Mouse (Mus musculus) spleen, postnatal 0 days (tissue): Measurements from ENCODE around the gene 5430403G16Rik. TPM values are rescaled to one million over a fixed set of nuclear protein-coding genes. Genes with fewer than 3 reads are reported as not detected.

Experiments used
- polyA plus RNA-seq: library from polyadenylated mRNA; unstranded; fragments of >200 nt; fragmentation: Nextera tagmentation; extraction: Ambion mirVana; gene quantifications from 2 replicates; pipeline ENCODE4 v1.2.1, GENCODE M21; 2015

5430403G16Rik gene
- 0.75 and 1.2 TPM in 2 replicates for polyA plus RNA-seq

GRCm38 (mm10) chr5:109690537-109691201 is at the start of gene 5430403G16Rik:
Gene 5430403G16Rik (minus strand): TSS chr5:109691041.

Other genes with a start within 250 kb of the 5430403G16Rik start
- 18.5 and 24.7 TPM in 2 replicates for gene Crlf2, start 132.0 kb downstream of the 5430403G16Rik start, polyA plus RNA-seq
- 7.6 and 9.0 TPM in 2 replicates for gene 4930522L14Rik, start 60.8 kb upstream of the 5430403G16Rik start, polyA plus RNA-seq
- gene Gm15446, start 232.4 kb upstream of the 5430403G16Rik start, polyA plus RNA-seq: 0.42 and 0.61 TPM in 2 replicates